ENCODE assay signal across 16 mouse cellular contexts in genomic region chr5:32153418-32153740, GRCm38 (mm10). TPM values are rescaled to one million over a fixed set of nuclear protein-coding genes. Genes with fewer than 3 reads are reported as not detected.
DNase-seq lines count a peak whose midpoint lies in the region; ATAC-seq lines count a peak whose summit lies in the region.
"Had no signal": no experiment of that assay in that cellular context is flagged by ENCODE, and none has a peak within 500 bp of the region (broad histone marks: within the 10 kb centered on the region; RNA-seq: fewer than 3 reads in every experiment).

No protein-coding gene starts in this region.

- H3K27me3 ChIP-seq in heart, embryonic 10.5 days (ENCODE audit: insufficient read depth, poor library complexity, severe bottlenecking) = peaks cover 24% of the 10 kb centered on the region; the same call in 1 of the 2 replicates
- H3K27me3 ChIP-seq in forebrain, embryonic 12.5 days = no peaks in the 10 kb centered on the region; the same call in 1 of the 2 replicates
- no peaks in the 10 kb centered on the region for H3K27me3 ChIP-seq in hindbrain, embryonic 16.5 days (replicated peaks; ENCODE audit: control insufficient read depth, insufficient read depth, low read length)
- no peaks in the 10 kb centered on the region; the same call in 1 of the 2 replicates for H3K27me3 ChIP-seq in midbrain, embryonic 16.5 days (ENCODE audit: control insufficient read depth, insufficient read depth, low read depth, low read length)
- H3K27me3 ChIP-seq: heart, embryonic 15.5 days; liver, embryonic 12.5 days had no signal

- H3K4me1 ChIP-seq in heart, embryonic 10.5 days = peaks cover 24% of the 10 kb centered on the region
- H3K4me1 ChIP-seq in forebrain, embryonic 12.5 days = peaks cover 19% of the 10 kb centered on the region
- H3K4me1 ChIP-seq in hindbrain, embryonic 16.5 days (ENCODE audit: control insufficient read depth, insufficient read depth, low read depth, low read length) = peaks cover 5% of the 10 kb centered on the region; the same call in 1 of the 2 replicates
- peaks cover 7% of the 10 kb centered on the region for H3K4me1 ChIP-seq in midbrain, embryonic 16.5 days (ENCODE audit: control insufficient read depth, insufficient read depth, low read length)
- H3K4me1 ChIP-seq: liver, embryonic 12.5 days had no signal

- no peak overlapping the region for H3K27ac ChIP-seq in heart, embryonic 10.5 days
- H3K27ac ChIP-seq in forebrain, embryonic 12.5 days = no peak overlapping the region
- H3K27ac ChIP-seq in hindbrain, embryonic 16.5 days (ENCODE audit: low read depth, low read length) = no peak overlapping the region
- H3K27ac ChIP-seq in midbrain, embryonic 16.5 days (ENCODE audit: low read length) = no peak overlapping the region
- H3K27ac ChIP-seq: heart, embryonic 15.5 days; liver, embryonic 12.5 days had no signal

- 0 out of 2 replicates have a peak overlapping the region, but pooled peaks have one; percentile 3 for H3K4me3 ChIP-seq in heart, embryonic 10.5 days
- peak overlapping the region; percentile 9; the same call in 1 of the 2 replicates for H3K4me3 ChIP-seq in forebrain, embryonic 12.5 days (replicated peaks)
- H3K4me3 ChIP-seq in hindbrain, embryonic 16.5 days (ENCODE audit: low read length) = 0 out of 2 replicates have a peak overlapping the region, but pooled peaks have one; percentile 7
- H3K4me3 ChIP-seq in midbrain, embryonic 16.5 days (ENCODE audit: low read depth, low read length) = peak overlapping the region; percentile 17; the same call in 1 of the 2 replicates
- H3K4me3 ChIP-seq: heart, embryonic 15.5 days; liver, embryonic 12.5 days; myocyte had no signal

- 31% methylated on average over 8 of the region's 8 CpGs for WGBS in heart, embryonic 10.5 days
- 21% methylated on average over 8 of the region's 8 CpGs for WGBS in forebrain, embryonic 12.5 days
- 23% methylated on average over 8 of the region's 8 CpGs for WGBS in hindbrain, embryonic 16.5 days
- 18% methylated on average over 7 of the region's 8 CpGs for WGBS in midbrain, embryonic 16.5 days

- H3K9me3 ChIP-seq in heart, embryonic 10.5 days = no peaks in the 10 kb centered on the region
- no peaks in the 10 kb centered on the region for H3K9me3 ChIP-seq in forebrain, embryonic 12.5 days
- no peaks in the 10 kb centered on the region for H3K9me3 ChIP-seq in hindbrain, embryonic 16.5 days (ENCODE audit: control insufficient read depth, low read length)
- H3K9me3 ChIP-seq in midbrain, embryonic 16.5 days (replicated peaks; ENCODE audit: control insufficient read depth, low read length, poor library complexity, severe bottlenecking) = no peaks in the 10 kb centered on the region
- H3K9me3 ChIP-seq: heart, embryonic 15.5 days; liver, embryonic 12.5 days had no signal

- ATAC-seq in forebrain, embryonic 12.5 days (ENCODE audit: low FRiP score) = no peak
- 0 out of 2 replicates have a peak, but pooled peaks have one; percentile 14 for ATAC-seq in hindbrain, embryonic 16.5 days
- no peak for ATAC-seq in midbrain, embryonic 16.5 days
- ATAC-seq: liver, embryonic 12.5 days had no signal

- peaks cover 45% of the 10 kb centered on the region for H3K36me3 ChIP-seq in heart, embryonic 10.5 days
- H3K36me3 ChIP-seq in forebrain, embryonic 12.5 days (replicated peaks) = no peaks in the 10 kb centered on the region
- H3K36me3 ChIP-seq in hindbrain, embryonic 16.5 days (ENCODE audit: control insufficient read depth, insufficient read depth, low read length) = no peaks in the 10 kb centered on the region
- no peaks in the 10 kb centered on the region for H3K36me3 ChIP-seq in midbrain, embryonic 16.5 days (ENCODE audit: control insufficient read depth, insufficient read depth, low read length)

- no peak overlapping the region for H3K9ac ChIP-seq in forebrain, embryonic 12.5 days
- no peak overlapping the region for H3K9ac ChIP-seq in hindbrain, embryonic 16.5 days (ENCODE audit: low read depth, low read length)
- no peak overlapping the region for H3K9ac ChIP-seq in midbrain, embryonic 16.5 days (ENCODE audit: low read depth, low read length)
- H3K9ac ChIP-seq: heart, embryonic 15.5 days; liver, embryonic 12.5 days had no signal

- H3K4me2 ChIP-seq in forebrain, embryonic 12.5 days = peak overlapping the region; percentile 30
- H3K4me2 ChIP-seq in hindbrain, embryonic 16.5 days (ENCODE audit: low read length) = peak overlapping the region; percentile 45
- H3K4me2 ChIP-seq in midbrain, embryonic 16.5 days (ENCODE audit: low read length) = peak overlapping the region; percentile 51
- H3K4me2 ChIP-seq: heart, embryonic 15.5 days; liver, embryonic 12.5 days had no signal

- no peak for DNase-seq in heart, embryonic 10.5 days (ENCODE audit: low spot score)
- no peak for DNase-seq in heart, postnatal 4 days
- DNase-seq in cerebellum, postnatal 14 days = no peak
- no peak for DNase-seq in Muller cell, postnatal 12 days (ENCODE audit: inconsistent ontology term)
- DNase-seq in layer of hippocampus, adult 11-12 months (ENCODE audit: low spot score) = no peak
- DNase-seq: adrenal gland, postnatal 36 days; gastrocnemius, postnatal 14 days; kidney, postnatal 4 days; right cerebral cortex, adult 18-20 months; thymus, postnatal 14 days had no signal

RNA-seq across cellular contexts. Expression of gene Fosl2, which starts 17.8 kb away (rescaled TPM):
- 2.1 TPM in 2 replicates for polyA plus RNA-seq in heart, embryonic 10.5 days (2016; fragmentation: Nextera tagmentation; extraction: Ambion mirVana)
- 10 to 100 TPM; 25.0 to 26.8 TPM for total RNA-seq in heart, postnatal 4 days (2021)
- polyA plus RNA-seq in forebrain, embryonic 12.5 days (2016; fragmentation: Nextera tagmentation; extraction: Ambion mirVana) = 0.92 and 0.96 TPM in 2 replicates
- 0.70 and 0.85 TPM in 2 replicates for polyA plus RNA-seq in hindbrain, embryonic 16.5 days (2015; fragmentation: Nextera tagmentation; extraction: Ambion mirVana)
- 0.37 and 0.55 TPM in 2 replicates for polyA plus RNA-seq in midbrain, embryonic 16.5 days (2015; fragmentation: Nextera tagmentation; extraction: Ambion mirVana)
